ENCODE assay signal across 16 mouse cellular contexts in genomic region chr17:83613907-83614306, GRCm38 (mm10). TPM values are rescaled to one million over a fixed set of nuclear protein-coding genes. Genes with fewer than 3 reads are reported as not detected.
DNase-seq lines count a peak whose midpoint lies in the region; ATAC-seq and TF ChIP-seq lines count a peak whose summit lies in the region.
"Had no signal": no experiment of that assay in that cellular context is flagged by ENCODE, and none has a peak within 500 bp of the region (broad histone marks: within the 10 kb centered on the region; RNA-seq: fewer than 3 reads in every experiment).

No protein-coding gene starts in this region.

- no peak overlapping the region for H3K4me3 ChIP-seq in forebrain, postnatal 0 days (ENCODE audit: low read depth, low read length)
- no peak overlapping the region for H3K4me3 ChIP-seq in forebrain, embryonic 11.5 days (ENCODE audit: low read depth, low read length)
- H3K4me3 ChIP-seq in hindbrain, embryonic 13.5 days: no peak overlapping the region
- H3K4me3 ChIP-seq in hindbrain, embryonic 11.5 days (ENCODE audit: low read depth, low read length): no peak overlapping the region
- H3K4me3 ChIP-seq: forebrain, embryonic 12.5 days had no signal

- no peak overlapping the region for H3K27ac ChIP-seq in forebrain, postnatal 0 days (ENCODE audit: low read depth, low read length)
- no peak overlapping the region for H3K27ac ChIP-seq in forebrain, embryonic 11.5 days (ENCODE audit: low read depth, low read length)
- H3K27ac ChIP-seq in hindbrain, embryonic 13.5 days: peak overlapping the region; percentile 56
- no peak overlapping the region for H3K27ac ChIP-seq in hindbrain, embryonic 11.5 days (ENCODE audit: low read depth, low read length)
- H3K27ac ChIP-seq: forebrain, embryonic 12.5 days had no signal

- H3K9ac ChIP-seq in forebrain, postnatal 0 days: no peak overlapping the region
- H3K9ac ChIP-seq in forebrain, embryonic 11.5 days (ENCODE audit: low read length): no peak overlapping the region
- H3K9ac ChIP-seq in hindbrain, embryonic 13.5 days: peak overlapping the region; percentile 55; the same call in 1 of the 2 replicates
- no peak overlapping the region for H3K9ac ChIP-seq in hindbrain, embryonic 11.5 days (ENCODE audit: low read depth, low read length)
- H3K9ac ChIP-seq: forebrain, embryonic 12.5 days; liver, postnatal 0 days had no signal

- H3K27me3 ChIP-seq in forebrain, postnatal 0 days (ENCODE audit: insufficient read depth, low read length): no peaks in the 10 kb centered on the region
- H3K27me3 ChIP-seq in forebrain, embryonic 11.5 days (ENCODE audit: control insufficient read depth, insufficient read depth, low read length): no peaks in the 10 kb centered on the region
- H3K27me3 ChIP-seq in hindbrain, embryonic 13.5 days: no peaks in the 10 kb centered on the region
- no peaks in the 10 kb centered on the region for H3K27me3 ChIP-seq in hindbrain, embryonic 11.5 days (ENCODE audit: control insufficient read depth, insufficient read depth, low read length)
- H3K27me3 ChIP-seq: forebrain, embryonic 12.5 days had no signal

- ATAC-seq in forebrain, postnatal 0 days: no peak
- no peak for ATAC-seq in forebrain, embryonic 11.5 days (replicated peaks; ENCODE audit: low FRiP score)
- ATAC-seq in hindbrain, embryonic 13.5 days (ENCODE audit: low FRiP score): no peak
- no peak for ATAC-seq in hindbrain, embryonic 11.5 days (ENCODE audit: low FRiP score)
- ATAC-seq: liver, postnatal 0 days had no signal

- H3K4me1 ChIP-seq in forebrain, postnatal 0 days (ENCODE audit: insufficient read depth): no peaks in the 10 kb centered on the region
- H3K4me1 ChIP-seq in forebrain, embryonic 11.5 days (replicated peaks; ENCODE audit: control insufficient read depth, insufficient read depth, low read length): no peaks in the 10 kb centered on the region
- H3K4me1 ChIP-seq in hindbrain, embryonic 13.5 days (replicated peaks): 0 out of 2 replicates have a peak, but pooled peaks cover 4% of the 10 kb centered on the region
- H3K4me1 ChIP-seq in hindbrain, embryonic 11.5 days (replicated peaks; ENCODE audit: control insufficient read depth, insufficient read depth, low read length): no peaks in the 10 kb centered on the region
- H3K4me1 ChIP-seq: forebrain, embryonic 12.5 days had no signal

- TF ChIP-seq CTCF in forebrain, postnatal 0 days (IDR thresholded peaks at IDR 0.05; ENCODE audit: low read depth): no peak

- no peak for DNase-seq in forebrain, postnatal 0 days
- no peak for DNase-seq in forebrain, embryonic 11.5 days (ENCODE audit: low spot score)
- no peak for DNase-seq in hindbrain, embryonic 11.5 days (ENCODE audit: low spot score)
- DNase-seq in brain, adult 2 months (ENCODE audit: low read depth, low spot score): peak; percentile 25
- DNase-seq in mesoderm, embryonic 11.5 days (ENCODE audit: low read depth, low spot score): peak; percentile 33
- no peak for DNase-seq in cerebellum, postnatal 25 days
- DNase-seq in layer of hippocampus, postnatal 14 days (ENCODE audit: low spot score in 2 of 2): no peak
- DNase-seq: adrenal gland, postnatal 36 days; cerebellum, adult 2 months; gastrocnemius, postnatal 25 days; kidney, adult 2 months; liver, postnatal 0 days; thymus, postnatal 25 days had no signal

- H3K4me2 ChIP-seq in forebrain, postnatal 0 days (ENCODE audit: low read depth): peak overlapping the region; percentile 13; the same call in 1 of the 2 replicates
- H3K4me2 ChIP-seq in forebrain, embryonic 11.5 days (ENCODE audit: low read depth, low read length, severe bottlenecking): no peak overlapping the region
- H3K4me2 ChIP-seq in hindbrain, embryonic 13.5 days: peak overlapping the region; percentile 29
- H3K4me2 ChIP-seq in hindbrain, embryonic 11.5 days (replicated peaks; ENCODE audit: low read depth, low read length): no peak overlapping the region
- H3K4me2 ChIP-seq: forebrain, embryonic 12.5 days had no signal

- 56% methylated on average over 11 of the region's 11 CpGs for WGBS in forebrain, postnatal 0 days
- WGBS in forebrain, embryonic 11.5 days: 54% methylated on average over 11 of the region's 11 CpGs
- WGBS in hindbrain, embryonic 13.5 days: 36% methylated on average over 11 of the region's 11 CpGs
- whole genome bisulfite sequencing in hindbrain, embryonic 11.5 days: 45% methylated on average over 11 of the region's 11 CpGs

- H3K36me3 ChIP-seq in forebrain, postnatal 0 days (ENCODE audit: insufficient read depth): no peaks in the 10 kb centered on the region
- H3K36me3 ChIP-seq in forebrain, embryonic 11.5 days (ENCODE audit: control insufficient read depth, insufficient read depth, low read length): no peaks in the 10 kb centered on the region
- no peaks in the 10 kb centered on the region for H3K36me3 ChIP-seq in hindbrain, embryonic 13.5 days
- H3K36me3 ChIP-seq in hindbrain, embryonic 11.5 days (ENCODE audit: control insufficient read depth, insufficient read depth, low read length): no peaks in the 10 kb centered on the region
- H3K36me3 ChIP-seq: forebrain, embryonic 12.5 days had no signal

- H3K9me3 ChIP-seq in forebrain, postnatal 0 days (ENCODE audit: low read length): no peaks in the 10 kb centered on the region
- no peaks in the 10 kb centered on the region for H3K9me3 ChIP-seq in forebrain, embryonic 11.5 days (ENCODE audit: control insufficient read depth, low read length)
- 0 out of 2 replicates have a peak, but pooled peaks cover 3% of the 10 kb centered on the region for H3K9me3 ChIP-seq in hindbrain, embryonic 13.5 days
- no peaks in the 10 kb centered on the region for H3K9me3 ChIP-seq in hindbrain, embryonic 11.5 days (ENCODE audit: control insufficient read depth, low read length)

RNA-seq across cellular contexts. Expression of gene Kcng3, which starts 17.8 kb away (rescaled TPM):
- total RNA-seq in forebrain, postnatal 0 days (2014; rRNA removed): 2.5 and 3.1 TPM in 2 replicates
- polyA plus RNA-seq in forebrain, postnatal 0 days (2015; fragmentation: Nextera tagmentation; extraction: Ambion mirVana): 0.05 TPM in 1 of 2 replicates, not detected in the other
- polyA plus RNA-seq in forebrain, embryonic 11.5 days (2014; fragmentation: Nextera tagmentation; extraction: Ambion mirVana): not detected in 2 replicates
- 0.08 TPM in 1 of 2 replicates, not detected in the other for polyA plus RNA-seq in hindbrain, embryonic 13.5 days (2015; fragmentation: Nextera tagmentation; extraction: Ambion mirVana)
- polyA plus RNA-seq in hindbrain, embryonic 11.5 days (2014; fragmentation: Nextera tagmentation; extraction: Ambion mirVana): 0.05 TPM in 1 of 2 replicates, not detected in the other
- 1 to 10 TPM; 5.9 to 6.1 TPM for total RNA-seq in layer of hippocampus, postnatal 14 days (2021)
- total RNA-seq: gastrocnemius, postnatal 25 days; neutrophil, adult 5-6 weeks had no signal
- polyA plus RNA-seq: forebrain, embryonic 12.5 days; liver, postnatal 0 days had no signal

Comparison
In these comparisons a context has a peak if more than half of its experiments do, and no peak if none do; other contexts are left out.
1. H3K4me2 ChIP-seq: peak in forebrain, postnatal 0 days (single experiment) and hindbrain, embryonic 13.5 days (single experiment); none in forebrain, embryonic 11.5 days (single experiment) and hindbrain, embryonic 11.5 days (single experiment).
2. DNase-seq: peak in brain, adult 2 months (single experiment) and mesoderm, embryonic 11.5 days (single experiment); none in forebrain, postnatal 0 days (single experiment), forebrain, embryonic 11.5 days (single experiment), hindbrain, embryonic 11.5 days (single experiment), cerebellum, postnatal 25 days (0 of 2) and layer of hippocampus, postnatal 14 days (0 of 2).